Mouse (Mus musculus) naive thymus-derived CD4-positive, alpha-beta T cell, adult 2 months (primary cell): Measurements from ENCODE around the gene Abcc1.

Source experiments
- DNase-seq: peaks from one replicate; pipeline ENCODE4 v3.0.0-alpha.2; 2011; ENCODE audit warnings: low read depth

Gene Abcc1

GRCm38 (mm10) chr16:14376352-14376751 lies 15.0 kb downstream of the Abcc1 start:
- no peak for DNase-seq

- DNase-seq = no peak
These were observed 16.0 kb downstream of the Abcc1 start for GRCm38 (mm10) chr16:14377321-14377720.

GRCm38 (mm10) chr16:14378654-14379053 lies 17.3 kb downstream of the Abcc1 start:
- DNase-seq = no peak

DNA sequence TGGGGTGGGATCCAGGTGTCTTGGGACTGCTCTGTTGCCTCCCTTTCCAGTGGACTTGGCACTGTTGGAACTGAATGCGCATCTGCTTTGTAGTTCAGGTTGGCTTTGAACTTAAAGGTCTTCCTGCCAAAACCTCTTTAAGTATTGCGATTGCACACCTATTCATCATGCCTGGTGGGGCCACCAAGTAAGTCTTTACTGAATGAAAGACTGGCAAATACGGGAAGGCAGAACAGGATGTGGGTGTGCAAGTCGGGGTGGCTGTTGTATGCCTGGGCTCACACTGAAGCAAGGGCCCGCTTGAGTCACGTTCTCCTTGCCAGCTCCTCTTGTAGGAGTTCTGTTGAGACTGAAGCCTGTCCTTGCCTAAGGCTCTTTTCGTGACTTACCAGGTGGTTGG lies 18.5 kb downstream of the Abcc1 start:
- DNase-seq = peak; percentile 64

DNA sequence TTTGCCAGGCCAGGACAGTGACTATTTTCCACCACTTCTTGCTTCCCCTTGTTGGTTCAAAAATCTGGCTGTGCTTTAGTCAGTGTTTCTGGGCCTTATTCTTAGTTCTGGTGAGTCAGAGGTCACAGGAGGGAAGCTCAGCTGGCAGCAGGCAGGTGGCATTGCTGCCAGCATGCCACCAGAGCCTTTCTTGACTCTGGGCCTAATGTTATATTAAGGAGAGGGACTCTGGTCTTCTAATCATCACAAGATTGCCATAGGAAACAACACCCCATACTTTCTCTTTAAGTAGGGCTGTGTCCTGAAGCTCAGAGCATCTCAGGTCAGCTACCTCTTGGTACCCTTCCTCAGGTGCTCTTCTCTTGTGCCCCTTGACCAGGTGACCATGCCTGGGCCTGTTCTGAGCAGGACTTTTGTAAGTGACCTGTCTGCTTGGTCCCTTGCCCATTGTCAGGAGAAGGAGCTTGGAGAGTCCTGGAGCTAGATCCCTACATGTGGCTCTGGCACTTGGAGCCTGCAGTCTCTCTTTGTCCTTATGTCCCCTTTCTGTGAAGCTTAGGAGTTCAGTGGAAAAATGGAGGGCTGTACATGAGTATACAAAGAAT lies 19.8 kb downstream of the Abcc1 start:
- no peak for DNase-seq

- DNase-seq = no peak
These were observed 37.9 kb downstream of the Abcc1 start for GRCm38 (mm10) chr16:14399303-14399702.

DNA sequence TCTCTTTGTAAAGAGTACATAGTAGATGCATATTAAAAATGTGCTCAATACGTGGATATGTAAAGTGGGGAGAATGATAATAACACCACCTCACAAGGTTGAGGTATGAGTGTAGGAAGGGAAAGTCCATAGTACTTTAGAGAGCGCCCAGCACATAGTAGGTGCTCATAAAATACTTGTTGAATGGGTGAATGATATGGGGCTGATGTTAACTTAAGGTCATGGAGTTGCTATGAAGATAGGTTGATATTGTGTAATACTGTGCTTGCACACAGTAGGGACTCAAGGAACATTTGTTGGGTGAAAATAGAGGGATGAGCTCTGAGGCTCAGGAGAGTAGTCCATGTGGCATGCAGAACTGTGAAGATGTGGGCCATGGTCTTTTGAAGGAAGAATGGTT lies 42.1 kb downstream of the Abcc1 start:
- DNase-seq = no peak

GRCm38 (mm10) chr16:14405636-14406035 lies 44.3 kb downstream of the Abcc1 start:
- DNase-seq = no peak

DNA sequence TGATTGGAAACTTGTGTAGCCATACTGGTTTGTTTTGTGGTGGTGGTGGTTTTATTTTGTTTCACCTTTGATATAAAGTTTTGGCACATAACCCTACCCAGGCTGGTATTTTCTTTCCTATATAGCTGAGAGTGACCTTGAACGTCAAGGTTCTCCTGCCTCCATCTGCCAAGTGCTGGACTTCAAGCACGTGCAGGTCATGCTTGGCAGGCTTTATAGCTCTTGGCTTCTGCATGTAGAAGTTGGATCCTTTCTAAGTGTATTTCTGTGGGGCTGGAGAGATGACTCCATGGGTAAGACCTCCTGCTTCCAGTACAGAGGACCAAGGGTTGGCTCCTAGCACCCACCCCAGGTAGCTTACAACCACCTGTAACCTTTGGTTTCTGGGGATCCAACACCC lies 47.8 kb downstream of the Abcc1 start:
- no peak for DNase-seq

DNA sequence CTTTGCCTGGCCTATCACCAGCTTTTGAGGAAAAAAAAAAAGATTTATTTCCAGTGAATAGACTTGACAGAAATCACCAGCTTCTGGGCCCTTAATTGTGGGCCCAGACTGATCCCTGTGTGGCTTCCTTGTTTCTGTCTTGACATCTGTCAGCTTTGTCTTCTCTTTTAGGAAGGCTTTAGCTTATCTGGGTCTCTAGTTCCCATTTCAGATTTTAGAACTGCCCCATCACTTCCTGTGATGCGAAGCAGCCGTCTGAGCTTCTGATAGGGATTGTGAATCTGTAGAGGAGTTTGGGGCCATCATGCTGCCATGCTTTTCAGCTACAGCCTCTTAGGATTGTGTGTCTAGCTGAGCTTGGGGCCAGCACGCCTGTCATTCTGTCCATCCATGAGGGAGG lies 48.4 kb downstream of the Abcc1 start:
- no peak for DNase-seq

DNA sequence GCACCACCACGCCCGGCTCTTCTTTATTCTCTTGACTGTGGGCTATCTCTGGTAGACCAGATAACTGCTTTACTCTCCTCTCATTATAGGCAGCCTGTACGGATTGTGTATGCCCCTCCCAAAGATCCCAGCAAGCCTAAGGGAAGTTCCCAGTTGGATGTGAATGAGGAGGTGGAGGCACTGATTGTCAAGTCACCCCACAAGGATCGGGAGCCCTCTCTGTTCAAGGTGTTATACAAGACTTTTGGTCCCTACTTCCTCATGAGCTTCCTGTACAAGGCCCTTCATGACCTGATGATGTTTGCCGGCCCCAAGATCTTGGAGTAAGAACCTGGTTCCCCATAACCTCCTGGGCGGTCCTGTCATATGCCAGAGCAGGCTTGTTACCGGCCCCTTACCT lies 49.3 kb downstream of the Abcc1 start:
- DNase-seq = no peak

DNA sequence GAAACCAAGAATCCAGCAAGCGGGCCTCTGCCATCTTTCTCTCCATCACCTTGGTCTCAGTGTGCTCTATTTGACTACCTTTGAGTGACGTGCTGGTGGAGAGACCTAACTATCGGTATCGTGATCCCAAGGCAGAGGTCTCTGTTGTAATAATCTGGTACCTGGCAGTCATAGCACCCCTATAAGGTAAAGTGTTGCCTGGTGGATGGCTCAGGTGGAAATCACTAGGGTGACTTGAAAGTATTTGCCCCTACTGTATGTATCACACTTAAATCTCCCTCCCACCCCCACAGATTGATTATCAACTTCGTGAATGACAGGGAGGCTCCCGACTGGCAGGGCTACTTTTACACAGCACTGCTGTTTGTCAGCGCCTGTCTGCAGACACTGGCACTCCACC lies 49.8 kb downstream of the Abcc1 start:
- no peak for DNase-seq

DNA sequence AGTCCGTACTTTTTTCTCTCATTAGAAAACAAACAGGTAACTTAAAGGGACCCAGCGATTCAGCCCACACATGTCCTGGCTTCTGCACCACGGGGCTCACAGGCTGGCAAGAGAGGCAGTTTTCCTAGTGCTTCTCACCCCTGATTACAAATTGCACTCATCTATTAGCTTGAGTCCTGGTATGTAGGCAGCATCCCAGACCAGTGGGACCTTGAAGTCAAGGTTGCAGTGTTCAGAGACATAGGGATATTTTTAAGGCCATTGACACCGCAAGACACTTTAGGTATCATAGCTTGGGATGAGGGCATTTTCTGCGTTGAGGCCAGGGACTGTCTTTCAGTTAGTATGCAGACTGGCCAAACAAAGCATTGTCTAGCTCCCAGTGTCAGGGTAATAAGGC lies 51.2 kb downstream of the Abcc1 start:
- no peak for DNase-seq

GRCm38 (mm10) chr16:14415206-14415605 lies 53.8 kb downstream of the Abcc1 start:
- no peak for DNase-seq

- DNase-seq = no peak
These were observed 55.7 kb downstream of the Abcc1 start for GRCm38 (mm10) chr16:14416957-14417618.

DNA sequence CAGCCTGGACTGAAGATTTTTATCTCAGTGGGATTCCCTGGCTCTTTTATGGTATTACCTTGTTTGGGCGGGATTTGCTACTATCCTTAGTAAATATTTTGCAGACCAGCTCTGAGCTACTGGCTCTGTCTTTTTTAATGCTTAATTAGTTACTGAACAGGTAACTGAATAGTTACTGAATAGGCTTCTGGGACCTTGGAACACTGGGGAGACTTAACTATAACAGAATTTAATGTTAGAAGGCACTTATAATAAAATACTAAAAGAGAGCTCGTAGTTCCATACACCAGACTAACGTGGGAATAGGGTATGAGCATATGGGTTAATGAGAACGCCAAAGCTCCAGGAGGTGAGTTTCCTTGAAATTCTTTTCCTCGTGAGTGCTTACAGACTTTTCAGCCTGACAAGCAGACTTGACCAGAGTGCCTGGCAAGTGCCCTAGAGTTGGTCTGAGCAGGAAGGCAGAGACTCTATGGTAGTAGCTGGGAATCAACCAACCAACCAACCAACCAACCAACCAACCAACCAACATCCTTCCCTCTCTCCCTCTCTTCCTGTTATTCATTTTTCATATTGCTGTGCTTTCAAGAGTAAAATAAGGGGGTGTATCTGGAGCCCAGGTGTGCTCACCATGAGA lies 59.3 kb downstream of the Abcc1 start:
- DNase-seq = no peak

GRCm38 (mm10) chr16:14422081-14422480 lies 60.7 kb downstream of the Abcc1 start:
- no peak for DNase-seq

GRCm38 (mm10) chr16:14429371-14429770 lies 68.0 kb downstream of the Abcc1 start:
- DNase-seq = no peak

GRCm38 (mm10) chr16:14432996-14433395 lies 71.6 kb downstream of the Abcc1 start:
- DNase-seq = no peak

DNA sequence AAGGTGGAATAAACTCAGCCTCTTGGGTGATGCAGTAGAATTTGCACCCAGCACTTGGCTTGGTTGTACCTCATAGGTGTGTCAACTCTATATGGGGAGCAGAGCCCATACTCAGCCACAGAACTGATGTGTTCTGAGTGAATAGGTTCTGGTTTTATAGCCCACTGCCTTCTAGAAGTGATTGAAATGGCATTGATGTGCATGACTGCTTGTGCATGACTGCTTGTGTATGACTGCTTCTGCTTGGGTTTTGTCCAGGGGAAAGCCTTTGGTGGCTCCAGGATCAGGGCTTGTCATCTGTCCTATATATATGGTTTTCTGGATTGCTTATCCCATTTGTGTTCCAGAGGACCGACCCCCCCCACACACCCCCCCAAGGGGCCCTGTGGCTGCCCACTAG lies 74.2 kb downstream of the Abcc1 start:
- DNase-seq = no peak

GRCm38 (mm10) chr16:14437446-14437982 lies 76.2 kb downstream of the Abcc1 start:
- no peak for DNase-seq

- no peak for DNase-seq
These were observed 77.2 kb downstream of the Abcc1 start for GRCm38 (mm10) chr16:14438561-14438960.

- DNase-seq = no peak
These were observed 77.7 kb downstream of the Abcc1 start for GRCm38 (mm10) chr16:14439081-14439480.
